Mouse (Mus musculus) urinary bladder, postnatal 36 days (tissue): ENCODE measurements around the gene Rph3a.
"Not testable (repeated sequence)": the region's sequence is repeated elsewhere in the genome, so short reads cannot be mapped to it uniquely, and the experiment has no call there.

Experiments used
- DNase-seq, 2 experiments: peaks; one replicate each; pipeline ENCODE4 v3.0.0; 2022; ENCODE audit warnings: low spot score in 2 of 2, mixed read lengths in 1 of 2

The Rph3a gene

GRCm38 (mm10) chr5:120908196-120908920, 101.5 kb downstream of the Rph3a start:
- DNase-seq, result no peak

GRCm38 (mm10) chr5:120906791-120907733, 102.8 kb downstream of the Rph3a start, which contains the start of gene Oas1a:
TSS of gene Oas1a (minus strand) at chr5:120907521.
- not testable (repeated sequence) for DNase-seq

- no peak for DNase-seq
Measured at GRCm38 (mm10) chr5:120902056-120902455, 107.8 kb downstream of the Rph3a start.

DNA sequence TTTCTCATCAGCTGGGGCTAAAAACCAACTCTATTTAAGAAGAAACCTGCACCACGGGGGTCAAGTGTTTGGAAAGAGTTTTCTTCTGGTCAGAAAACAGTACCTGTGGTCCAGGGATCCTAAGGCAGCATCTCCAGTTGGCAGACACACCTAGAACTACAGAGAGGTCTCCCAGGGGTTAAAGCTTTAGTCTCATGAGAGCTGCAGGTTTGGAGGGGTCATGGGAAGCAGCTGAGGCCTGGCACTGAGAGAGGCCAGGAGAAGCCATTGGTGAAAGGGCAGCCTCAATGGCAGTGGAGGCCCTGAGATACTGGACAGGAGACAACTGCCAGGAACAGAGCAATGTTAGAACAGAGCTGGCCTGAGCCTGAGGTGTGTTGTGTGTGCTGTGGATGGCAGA, 109.2 kb downstream of the Rph3a start:
- no peak for DNase-seq

GRCm38 (mm10) chr5:120898726-120899125, 111.2 kb downstream of the Rph3a start:
- no peak for DNase-seq

- DNase-seq, result no peak
Measured at GRCm38 (mm10) chr5:120898307-120898706, 111.6 kb downstream of the Rph3a start.

DNA sequence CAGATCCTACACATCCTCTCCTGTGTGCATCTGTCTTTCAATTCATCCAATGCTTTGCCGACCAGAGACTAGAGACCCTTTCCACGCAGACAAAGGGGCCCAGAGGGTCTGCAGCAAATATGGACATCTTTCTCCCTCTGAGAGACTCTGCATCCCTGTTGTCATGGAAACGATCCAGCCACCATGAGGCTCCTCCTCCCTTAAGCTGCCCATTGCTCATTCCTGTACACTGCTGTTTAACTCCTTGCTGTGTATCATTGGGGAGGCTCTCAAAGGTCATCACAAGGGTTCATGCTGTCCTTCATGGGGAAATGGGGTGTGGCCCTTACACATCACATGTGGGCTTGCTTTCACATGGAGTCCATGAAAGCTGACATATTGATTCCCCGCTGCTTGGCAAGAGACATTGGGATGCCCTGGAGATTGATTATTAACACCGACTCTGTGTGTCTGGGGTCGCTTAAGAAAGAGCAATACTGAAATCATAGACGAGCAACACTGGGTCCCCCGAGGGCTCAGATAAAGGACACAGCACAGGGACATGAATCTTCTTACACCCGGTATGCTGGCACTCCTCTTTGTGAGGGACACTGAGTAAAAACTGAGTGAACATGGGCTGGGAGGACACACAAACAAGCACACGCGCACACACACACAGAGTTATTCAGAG, 114.5 kb downstream of the Rph3a start:
- no peak for DNase-seq

- DNase-seq, result not testable (repeated sequence)
Measured at GRCm38 (mm10) chr5:120894692-120895091, 115.2 kb downstream of the Rph3a start.

- DNase-seq, result not testable (repeated sequence)
Measured at GRCm38 (mm10) chr5:120893866-120894265, 116.0 kb downstream of the Rph3a start.

GRCm38 (mm10) chr5:120892243-120892660, 117.6 kb downstream of the Rph3a start:
- no peak for DNase-seq

GRCm38 (mm10) chr5:120891566-120892242, 118.2 kb downstream of the Rph3a start:
- DNase-seq, result not testable (repeated sequence)

GRCm38 (mm10) chr5:120890991-120891390, 118.9 kb downstream of the Rph3a start:
- DNase-seq, result no peak
